Mouse (Mus musculus) myocyte (in vitro differentiated cells): ENCODE measurements around the gene Vrk3. TPM values are rescaled to one million over a fixed set of nuclear protein-coding genes. Genes with fewer than 3 reads are reported as not detected.
A peak's percentile ranks its signal among the peaks of the same experiment; 100 is the strongest.

ENCODE experiments used
- H3K27me3 ChIP-seq: one replicate; pipeline ENCODE4 v1.6.1; 2011; ENCODE audit not compliant: control insufficient read depth, insufficient read depth, insufficient read length
- H3K36me3 ChIP-seq: one replicate; pipeline ENCODE4 v1.6.1; 2011; ENCODE audit not compliant: control insufficient read depth, insufficient read depth
- H3K4me2 ChIP-seq: one replicate; pipeline ENCODE4 v1.6.1; 2011; ENCODE audit warnings: low read depth, control low read depth
- H3K4me3 ChIP-seq: one replicate; pipeline ENCODE4 v1.5.1; 2011; ENCODE audit warnings: mild to moderate bottlenecking, control low read depth, moderate library complexity
- H3K79me2 ChIP-seq: one replicate; pipeline ENCODE4 v1.6.1; 2011; ENCODE audit not compliant: control insufficient read depth, insufficient read depth
- H3ac ChIP-seq: one replicate; pipeline ENCODE4 v1.6.1; 2011; ENCODE audit not compliant: control insufficient read depth, insufficient read length
- CEBPB ChIP-seq: IDR thresholded peaks from 2 replicates; pipeline ENCODE4 v1.6.1; 2011; ENCODE audit warnings: mild to moderate bottlenecking, moderate library complexity; ENCODE audit not compliant: poor library complexity, insufficient read depth, severe bottlenecking
- E2F4 ChIP-seq: IDR thresholded peaks from one replicate; pipeline ENCODE4 v1.6.1; 2011; ENCODE audit warnings: mild to moderate bottlenecking, control low read depth, moderate library complexity; ENCODE audit not compliant: insufficient read depth
- MAX ChIP-seq: IDR thresholded peaks from one replicate; pipeline ENCODE4 v1.6.1; 2011; ENCODE audit warnings: low read depth, mild to moderate bottlenecking, control low read depth
- MYOD1 ChIP-seq, 3 experiments: IDR thresholded peaks; one replicate each; pipeline ENCODE4 v1.6.1; 2011; ENCODE audit warnings: control low read depth in 2 of 3, low read depth in 2 of 3, mild to moderate bottlenecking in 2 of 3, moderate library complexity in 1 of 3; ENCODE audit not compliant: insufficient read length in 2 of 3, control insufficient read depth in 1 of 3
- MYOG ChIP-seq, 3 experiments: IDR thresholded peaks; one replicate each; pipeline ENCODE4 v1.6.1; 2011; ENCODE audit warnings: control low read depth in 2 of 3, low read depth in 2 of 3, mild to moderate bottlenecking in 2 of 3; ENCODE audit not compliant: insufficient read length in 2 of 3, control insufficient read depth in 1 of 3, insufficient read depth in 1 of 3
- POLR2A ChIP-seq: IDR thresholded peaks from one replicate; pipeline ENCODE4 v1.6.1; 2011; ENCODE audit warnings: low read depth, mild to moderate bottlenecking, control low read depth, moderate library complexity; ENCODE audit not compliant: insufficient read length
- POLR2AphosphoS2 ChIP-seq: IDR thresholded peaks from one replicate; pipeline ENCODE4 v1.6.1; 2011; ENCODE audit warnings: low read depth, control low read depth; ENCODE audit not compliant: insufficient read length
- REST ChIP-seq: IDR thresholded peaks from one replicate; pipeline ENCODE4 v1.6.1; 2011; ENCODE audit warnings: mild to moderate bottlenecking, control low read depth, moderate library complexity; ENCODE audit not compliant: insufficient read depth, insufficient read length
- SRF ChIP-seq: IDR thresholded peaks from one replicate; pipeline ENCODE4 v1.6.1; 2011; ENCODE audit warnings: low read depth; ENCODE audit not compliant: control insufficient read depth, insufficient read length
- TCF12 ChIP-seq: IDR thresholded peaks from one replicate; pipeline ENCODE4 v1.6.1; 2011; ENCODE audit warnings: mild to moderate bottlenecking, control low read depth; ENCODE audit not compliant: poor library complexity, insufficient read depth, severe bottlenecking
- TCF3 ChIP-seq: IDR thresholded peaks from one replicate; pipeline ENCODE4 v1.6.1; 2011; ENCODE audit warnings: low read depth, control low read depth; ENCODE audit not compliant: insufficient read length
- USF1 ChIP-seq: IDR thresholded peaks from one replicate; pipeline ENCODE4 v1.6.1; 2011; ENCODE audit warnings: low read depth, mild to moderate bottlenecking, control low read depth, moderate library complexity
- polyA plus RNA-seq: library from polyadenylated mRNA; unstranded; fragments of >200 nt; fragmentation: generic; extraction: Trizol; gene quantifications from one replicate; pipeline ENCODE4 v1.2.1, GENCODE M21; 2012; ENCODE audit warnings: missing spikeins

The Vrk3 gene
- polyA plus RNA-seq, 1 experiment = 20.6 TPM

GRCm38 (mm10) chr7:44724316-44724715, 23.9 kb upstream of the Vrk3 start:
- H3K27me3 ChIP-seq = peaks cover 19% of the 10 kb centered on the region
- peak overlapping the region; percentile 24 for H3K4me2 ChIP-seq
- H3K79me2 ChIP-seq = no peaks in the 10 kb centered on the region
- H3ac ChIP-seq = no peak overlapping the region
- no peak for TF ChIP-seq E2F4
- no peak for TF ChIP-seq USF1
- TF ChIP-seq MYOD1 (IDR thresholded peaks at IDR 0.05; ENCODE audit: control insufficient read depth in 1 of 3, insufficient read length in 2 of 3, low read depth in 2 of 3) = no peak
- no peak for TF ChIP-seq POLR2A
- H3K4me3 ChIP-seq = no peak overlapping the region
- no peaks in the 10 kb centered on the region for H3K36me3 ChIP-seq

- H3K36me3 ChIP-seq = no peaks in the 10 kb centered on the region
- H3ac ChIP-seq = no peak overlapping the region
- H3K79me2 ChIP-seq = no peaks in the 10 kb centered on the region
- TF ChIP-seq POLR2AphosphoS2 (no peak), MAX (no peak), E2F4 (no peak), REST (no peak), TCF3 (no peak)
- no peak overlapping the region for H3K4me3 ChIP-seq
- peaks cover 19% of the 10 kb centered on the region for H3K27me3 ChIP-seq
- no peak overlapping the region for H3K4me2 ChIP-seq
Measured at GRCm38 (mm10) chr7:44726343-44726742, 21.9 kb upstream of the Vrk3 start.

- Histone ChIP-seq H3K79me2 (no peaks in the 10 kb centered on the region), H3K4me2 (no peak overlapping the region), H3K36me3 (no peaks in the 10 kb centered on the region), H3ac (no peak overlapping the region), H3K4me3 (no peak overlapping the region), H3K27me3 (peaks cover 19% of the 10 kb centered on the region)
- TF ChIP-seq SRF (no peak), USF1 (no peak), CEBPB (no peak), MYOD1 (IDR thresholded peaks at IDR 0.05; ENCODE audit: control insufficient read depth in 1 of 3, insufficient read length in 2 of 3, low read depth in 2 of 3) (no peak), E2F4 (no peak), TCF3 (no peak)
Measured at GRCm38 (mm10) chr7:44727151-44727550, 21.1 kb upstream of the Vrk3 start.

- no peak overlapping the region for H3ac ChIP-seq
- no peak overlapping the region for H3K4me2 ChIP-seq
- TF ChIP-seq MAX (no peak), POLR2AphosphoS2 (no peak), MYOG (IDR thresholded peaks at IDR 0.05; ENCODE audit: control insufficient read depth in 1 of 3, insufficient read depth in 1 of 3, insufficient read length in 2 of 3, low read depth in 2 of 3) (no peak), SRF (no peak), POLR2A (no peak), MYOD1 (IDR thresholded peaks at IDR 0.05; ENCODE audit: control insufficient read depth in 1 of 3, insufficient read length in 2 of 3, low read depth in 2 of 3) (no peak), CEBPB (no peak)
- H3K27me3 ChIP-seq = peaks cover 19% of the 10 kb centered on the region
- H3K79me2 ChIP-seq = no peaks in the 10 kb centered on the region
- no peak overlapping the region for H3K4me3 ChIP-seq
- H3K36me3 ChIP-seq = no peaks in the 10 kb centered on the region
Measured at GRCm38 (mm10) chr7:44728082-44728975, 19.9 kb upstream of the Vrk3 start.

- Histone ChIP-seq H3K4me3 (no peak overlapping the region), H3K4me2 (no peak overlapping the region), H3K27me3 (no peaks in the 10 kb centered on the region), H3K79me2 (no peaks in the 10 kb centered on the region), H3ac (no peak overlapping the region), H3K36me3 (no peaks in the 10 kb centered on the region)
- TF ChIP-seq REST (no peak), POLR2A (no peak), USF1 (no peak), TCF12 (no peak), CEBPB (no peak), TCF3 (no peak), MYOG (IDR thresholded peaks at IDR 0.05; ENCODE audit: control insufficient read depth in 1 of 3, insufficient read depth in 1 of 3, insufficient read length in 2 of 3, low read depth in 2 of 3) (no peak), MYOD1 (IDR thresholded peaks at IDR 0.05; ENCODE audit: control insufficient read depth in 1 of 3, insufficient read length in 2 of 3, low read depth in 2 of 3) (no peak), MAX (no peak), SRF (no peak), E2F4 (no peak), POLR2AphosphoS2 (no peak)
Measured at GRCm38 (mm10) chr7:44733723-44734122, 14.5 kb upstream of the Vrk3 start.
